Mouse (Mus musculus) adrenal gland, adult 8-10 months (tissue): ENCODE data around the gene Cdh11. TPM values are rescaled to one million over a fixed set of nuclear protein-coding genes. Genes with fewer than 3 reads are reported as not detected.

ENCODE experiments used
- DNase-seq: peaks from one replicate; pipeline ENCODE4 v3.0.0; 2022
- total RNA-seq, 4 experiments: library from RNA; stranded (reverse); gene quantifications; 2 replicates each; pipeline ENCODE4 v1.2.4; 2022

The Cdh11 gene
- 10 to 100 TPM; 14.6 to 16.8 (median 15.8) TPM for total RNA-seq

DNA sequence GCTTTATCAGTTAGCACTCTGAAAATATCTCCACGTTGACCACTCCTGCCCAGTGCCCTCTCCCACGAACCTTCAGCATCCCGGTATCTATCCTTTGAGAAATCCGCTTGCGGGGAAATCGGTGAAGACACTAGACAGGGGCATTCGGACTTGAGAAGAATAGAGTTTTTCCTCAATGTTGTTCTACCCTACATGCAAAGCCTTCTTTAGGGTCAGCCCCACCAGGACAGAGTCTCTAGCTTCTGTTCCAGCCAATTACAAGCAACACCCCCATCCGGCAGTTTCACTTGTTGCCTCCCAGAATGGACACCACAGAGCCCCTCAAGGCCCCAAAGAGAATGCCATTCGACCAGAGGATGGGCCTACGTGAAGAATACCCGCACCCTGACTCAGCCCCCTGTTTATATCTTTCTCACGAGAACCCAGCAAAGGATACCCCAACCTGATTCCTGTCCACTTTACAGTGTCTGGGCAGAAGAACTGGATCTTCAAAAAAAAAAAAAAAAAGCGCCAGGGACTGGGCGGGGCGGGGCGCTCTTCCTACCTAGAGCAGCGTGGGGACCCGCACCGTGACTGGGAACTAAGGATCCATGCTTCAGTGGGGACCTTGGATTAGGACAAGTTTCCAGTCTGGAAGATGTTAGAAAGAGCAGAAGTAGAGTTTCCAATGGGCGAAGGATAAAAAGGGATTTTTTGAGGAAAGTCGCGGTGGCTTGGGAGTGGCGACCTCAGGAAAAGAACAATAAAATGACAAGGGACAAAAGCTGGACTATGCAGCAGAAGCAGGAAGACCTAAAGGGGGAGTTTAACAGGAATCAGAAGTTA lies at the start of gene Cdh11:
TSS of gene Cdh11 (minus strand) at position 51 of the 825 bp plus-strand sequence.
- no peak for DNase-seq

GRCm38 (mm10) chr8:102813959-102814358 lies 28.5 kb upstream of the Cdh11 start:
- DNase-seq, result no peak

DNA sequence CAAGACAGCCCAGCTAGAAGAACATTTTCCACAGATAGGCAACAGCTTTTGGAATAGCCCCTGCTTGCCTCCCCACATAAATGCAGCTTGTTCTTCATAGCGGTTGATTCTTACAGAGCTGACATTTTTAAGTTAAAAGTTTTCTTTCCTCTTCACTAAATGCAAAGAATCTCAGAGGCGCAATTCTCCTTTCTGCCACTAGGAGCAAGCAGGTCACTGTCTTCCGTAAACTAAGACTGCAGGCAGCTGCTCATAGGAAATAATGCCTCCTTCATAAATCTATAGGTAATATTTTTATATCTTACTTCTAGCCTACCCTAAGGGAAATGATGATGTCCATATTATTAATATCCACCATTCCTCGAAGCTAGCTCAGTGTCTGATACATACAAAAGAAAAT lies 4.9 kb upstream of the Cdh11 start:
- no peak for DNase-seq

DNA sequence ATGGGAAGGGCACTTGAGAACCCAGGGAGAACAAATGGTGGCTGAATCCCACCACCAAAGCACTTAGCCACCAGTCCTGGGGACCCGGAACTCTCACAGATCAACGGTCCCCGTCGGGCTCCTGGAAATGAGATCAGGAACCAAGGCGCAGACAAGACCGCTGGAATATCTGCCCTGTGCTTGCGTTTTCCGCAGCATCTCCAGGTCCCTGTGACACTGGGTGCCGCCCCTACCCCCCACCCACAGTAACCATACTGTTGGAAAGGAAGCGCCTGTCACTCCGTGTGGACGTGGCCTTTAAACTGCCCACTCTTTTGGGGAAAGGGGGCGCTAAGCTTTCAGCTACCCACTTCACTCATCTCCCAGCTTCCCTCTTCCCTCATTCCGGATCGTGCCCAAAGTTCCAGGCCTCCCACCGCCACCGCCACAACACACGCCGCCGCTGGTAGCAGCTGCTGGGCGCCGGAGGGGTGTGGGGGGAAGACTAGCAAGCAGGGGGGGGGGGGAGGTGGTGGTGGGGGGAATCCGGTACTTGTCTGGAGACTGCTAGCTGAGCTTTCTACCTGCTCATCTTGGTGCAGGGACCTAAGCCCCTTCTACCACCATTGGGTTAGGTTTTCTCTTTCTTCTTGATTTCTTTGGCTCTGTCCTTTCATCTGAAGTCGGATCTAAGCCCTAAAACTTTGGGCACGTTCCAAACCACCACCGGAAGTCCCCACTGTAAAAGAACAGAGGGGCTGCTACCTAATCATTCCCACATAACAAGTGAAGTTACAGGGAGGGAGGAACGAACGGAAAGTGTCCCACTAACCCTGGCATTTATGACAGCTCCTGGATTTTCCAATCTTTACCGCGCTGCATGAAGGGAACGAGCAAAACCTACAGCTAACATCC lies 1.3 kb upstream of the Cdh11 start:
- no peak for DNase-seq

DNA sequence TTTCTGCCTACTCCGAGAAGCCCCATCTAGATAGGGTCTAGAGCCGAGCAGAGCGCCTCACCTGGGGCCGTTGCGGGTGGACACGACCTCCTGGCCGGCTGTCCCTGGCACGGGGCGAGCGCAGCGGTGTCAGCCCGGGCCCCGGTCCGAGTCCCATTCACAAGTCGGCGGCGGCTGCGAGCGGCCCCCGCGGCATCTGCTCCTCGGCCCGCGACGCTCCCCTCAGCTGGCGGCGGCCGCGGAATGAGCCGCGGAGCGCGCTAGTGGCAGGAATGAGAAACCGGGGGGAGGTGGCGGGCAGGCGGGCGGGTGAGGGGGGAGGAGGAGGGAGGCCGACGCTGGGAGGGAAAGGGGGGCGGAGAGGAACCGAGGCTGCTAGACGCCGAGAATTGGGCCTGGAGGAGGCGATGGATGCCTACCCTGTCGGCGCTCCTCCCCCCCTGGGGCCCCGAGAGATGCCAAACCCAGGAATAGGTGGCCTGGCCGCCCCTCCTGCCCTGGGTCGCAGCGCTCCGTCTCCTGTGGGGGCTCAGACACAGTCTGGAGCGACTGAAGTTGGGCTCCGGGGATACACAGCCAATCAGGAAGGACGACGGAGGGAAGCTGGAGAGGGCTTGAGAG lies 497 bp downstream of the Cdh11 start:
- DNase-seq, result peak; percentile 16

- DNase-seq, result peak; percentile 12
Measured at GRCm38 (mm10) chr8:102783821-102784591, 1.4 kb downstream of the Cdh11 start.

DNA sequence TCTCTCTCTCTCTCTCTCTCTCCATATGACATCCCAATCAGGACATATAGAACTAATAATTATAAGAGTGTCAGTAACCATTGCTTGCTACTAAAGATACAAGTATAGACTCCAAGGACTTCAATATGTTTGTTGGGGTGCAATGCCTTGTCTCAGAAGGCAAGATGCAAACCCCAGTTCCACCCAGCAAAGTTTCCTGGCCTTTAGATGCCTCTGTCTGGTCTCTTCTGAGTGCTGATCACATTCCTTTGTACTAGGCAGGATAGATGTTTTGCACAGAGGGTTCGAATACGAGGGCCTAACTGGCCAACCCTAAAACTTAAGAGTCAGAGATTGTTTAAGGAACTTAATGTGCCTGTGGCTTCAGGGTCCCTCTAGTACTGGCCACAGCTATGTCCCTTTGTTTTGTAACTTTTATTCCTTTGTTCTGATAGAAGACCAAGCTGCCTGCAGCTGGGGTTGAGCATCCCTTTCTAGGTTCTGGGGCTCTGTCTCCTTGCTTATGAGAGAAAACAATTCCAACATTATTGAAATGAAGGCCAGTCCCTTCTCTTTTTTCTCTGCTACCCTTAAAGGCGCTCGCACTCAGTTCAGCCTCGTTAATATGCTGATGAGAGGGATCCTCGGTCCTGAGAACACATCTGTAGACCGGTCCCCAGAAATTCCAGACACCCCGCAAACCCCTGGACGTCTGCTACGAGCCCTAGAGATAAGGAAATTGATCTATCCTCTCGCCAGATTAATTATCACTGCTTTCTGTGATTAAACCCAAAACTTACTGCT lies 2.5 kb downstream of the Cdh11 start:
- no peak for DNase-seq

DNA sequence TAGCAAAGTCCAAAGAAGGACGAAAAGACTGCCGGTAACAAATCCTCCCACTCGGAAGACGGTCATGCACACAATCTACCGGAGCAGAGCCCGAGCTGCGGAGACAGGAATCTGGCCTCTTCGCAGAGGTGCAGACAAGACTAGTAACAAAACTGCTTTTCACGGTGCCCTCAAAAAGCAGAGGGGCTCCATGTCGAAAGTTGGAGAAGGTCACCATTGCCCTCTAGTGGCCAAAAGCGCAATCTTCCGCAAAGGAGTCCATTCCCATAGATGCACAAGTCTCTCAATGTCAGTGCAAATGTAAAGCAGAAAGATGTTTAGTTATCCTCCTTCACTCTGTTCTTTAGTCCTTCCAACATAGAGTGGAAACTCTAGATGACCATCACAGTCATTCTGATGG lies 4.5 kb downstream of the Cdh11 start:
- peak; percentile 33 for DNase-seq

- DNase-seq, result no peak
Measured at GRCm38 (mm10) chr8:102774594-102774993, 10.8 kb downstream of the Cdh11 start.

DNA sequence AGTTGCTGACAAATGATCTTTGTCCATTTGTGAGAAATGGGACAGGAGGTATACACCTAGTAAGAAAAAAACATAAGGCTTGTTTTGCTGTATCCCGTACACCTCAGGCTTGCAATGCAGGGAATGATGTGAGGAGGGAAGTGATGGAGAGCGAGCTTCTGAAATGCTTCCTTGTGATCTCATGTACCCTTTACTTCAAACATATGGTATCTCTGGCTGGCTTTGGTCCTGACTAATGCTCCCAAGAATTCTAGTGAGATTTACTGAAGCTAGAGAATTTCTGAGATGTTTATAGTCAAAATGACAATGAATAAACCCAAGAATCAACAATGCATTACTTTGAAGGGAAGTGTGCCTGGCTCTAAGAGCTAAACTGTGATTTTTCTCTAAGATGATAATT lies 14.0 kb downstream of the Cdh11 start:
- no peak for DNase-seq

DNA sequence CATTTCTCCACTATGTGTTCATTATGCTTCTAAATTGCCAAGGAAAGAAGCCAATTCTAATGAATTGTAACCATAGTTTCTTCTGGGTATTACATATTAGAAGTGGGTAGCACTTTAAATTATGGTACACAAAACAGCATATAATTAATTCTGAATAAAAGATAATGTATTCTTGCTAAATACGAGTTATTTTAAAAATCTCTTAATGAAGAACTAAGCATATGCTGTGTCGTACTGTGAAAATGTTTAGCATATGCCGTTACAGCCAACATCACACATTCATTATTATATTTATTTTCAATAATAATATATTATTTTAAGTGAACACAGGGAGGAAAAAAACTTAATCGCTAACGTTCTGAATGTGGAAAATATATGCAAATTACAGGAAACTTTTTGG lies 31.6 kb downstream of the Cdh11 start:
- DNase-seq, result no peak

DNA sequence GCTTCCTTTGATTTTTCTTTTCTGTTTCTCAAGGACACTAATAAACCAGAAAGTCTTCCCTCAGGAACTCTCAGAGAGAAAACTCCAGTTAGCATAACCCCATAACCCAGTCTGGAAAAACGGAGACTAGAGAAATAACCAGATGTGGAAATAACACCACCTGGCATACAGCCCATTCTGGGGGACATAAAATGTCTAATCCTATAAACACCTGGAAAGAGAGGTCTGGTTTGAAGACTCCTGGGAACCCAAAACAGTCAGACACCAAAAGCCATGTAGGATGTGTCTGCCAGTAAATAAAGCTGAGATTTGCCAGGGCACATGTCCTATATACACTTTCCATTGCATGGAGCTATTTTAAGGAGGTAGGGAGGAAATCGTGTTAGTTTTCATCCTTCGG lies 42.5 kb downstream of the Cdh11 start:
- no peak for DNase-seq

GRCm38 (mm10) chr8:102742008-102742591 lies 43.3 kb downstream of the Cdh11 start:
- no peak for DNase-seq

- no peak for DNase-seq
Measured at GRCm38 (mm10) chr8:102740963-102741362, 44.5 kb downstream of the Cdh11 start.

DNA sequence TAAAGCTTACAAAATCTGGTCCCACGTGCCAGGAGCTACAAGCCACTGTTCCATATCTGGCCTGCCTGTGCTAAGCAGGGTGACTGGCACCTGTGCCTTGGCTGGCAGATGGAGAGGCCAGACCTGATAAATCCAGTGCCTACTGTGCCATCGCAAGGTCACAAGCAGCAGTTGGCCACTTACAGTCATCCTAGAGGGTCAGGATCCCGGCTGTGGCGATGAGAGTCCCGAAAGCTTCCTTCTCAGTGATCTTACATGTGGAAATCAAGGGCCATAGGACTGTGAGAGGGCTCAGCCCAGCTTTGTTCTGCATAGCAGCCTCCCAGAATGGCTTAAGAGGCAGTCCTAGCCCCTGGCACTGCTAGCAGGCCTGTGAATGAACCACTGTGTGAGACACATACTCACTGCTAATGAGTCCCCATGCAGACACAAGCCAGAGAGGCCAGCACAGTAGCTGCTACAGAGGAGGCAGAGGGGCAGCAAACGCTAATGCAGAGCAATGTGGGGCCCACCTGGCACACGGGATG lies 46.4 kb downstream of the Cdh11 start:
- no peak for DNase-seq

GRCm38 (mm10) chr8:102738395-102738794 lies 47.0 kb downstream of the Cdh11 start:
- no peak for DNase-seq

GRCm38 (mm10) chr8:102734419-102734818 lies 51.0 kb downstream of the Cdh11 start:
- no peak for DNase-seq

DNA sequence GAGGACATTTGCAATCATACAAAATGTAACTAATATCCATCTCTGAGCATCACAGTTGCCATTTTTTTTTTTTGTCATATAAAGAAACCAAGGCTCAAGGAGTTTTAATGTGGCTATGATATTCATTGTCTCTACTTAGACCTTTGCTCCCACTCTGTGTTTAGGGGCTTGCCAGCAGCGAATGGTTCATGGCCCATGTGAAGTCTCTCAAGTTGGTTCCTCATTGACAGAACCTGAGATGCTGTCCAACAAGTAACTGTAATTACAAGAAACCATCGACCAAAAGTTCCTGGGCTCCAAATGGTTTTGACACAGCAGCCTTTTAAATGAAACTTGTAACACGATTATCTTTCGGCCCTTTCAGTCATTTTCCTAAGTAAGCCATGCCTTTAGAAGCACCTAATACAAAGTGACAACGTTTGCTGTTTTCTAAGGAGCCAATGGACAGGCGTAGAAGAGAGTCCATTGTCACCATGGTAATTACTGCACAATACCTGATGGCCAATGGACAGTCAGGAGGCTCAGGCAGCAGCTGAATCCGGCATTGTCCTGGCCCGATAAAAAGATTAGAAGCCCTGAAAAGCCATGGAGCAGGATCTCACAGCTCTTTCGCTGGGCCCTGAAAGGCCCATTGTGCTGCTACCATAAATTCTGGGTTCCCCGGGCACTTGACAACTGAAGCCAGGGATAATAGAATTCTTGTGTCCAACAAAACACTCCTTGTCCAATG lies 59.1 kb downstream of the Cdh11 start:
- no peak for DNase-seq

DNA sequence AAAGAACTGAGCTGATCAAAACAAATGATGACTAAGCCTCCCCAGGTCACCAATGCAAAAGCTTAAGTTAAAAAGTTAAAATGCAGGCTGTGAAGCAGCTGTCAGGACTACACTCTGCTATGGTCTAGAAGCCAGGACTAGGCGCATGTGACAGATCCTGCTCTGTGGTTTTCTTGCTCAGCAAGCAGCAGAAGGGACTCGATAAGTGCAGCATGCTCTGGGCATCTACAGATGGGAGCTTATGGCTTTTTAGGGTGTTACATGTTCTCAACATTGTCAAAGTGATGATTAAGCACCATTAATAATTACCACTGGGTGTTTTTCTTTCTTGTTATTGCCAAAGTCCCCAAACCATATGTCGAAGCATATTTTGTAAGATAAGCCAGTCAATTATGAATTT lies 59.9 kb downstream of the Cdh11 start:
- no peak for DNase-seq

DNA sequence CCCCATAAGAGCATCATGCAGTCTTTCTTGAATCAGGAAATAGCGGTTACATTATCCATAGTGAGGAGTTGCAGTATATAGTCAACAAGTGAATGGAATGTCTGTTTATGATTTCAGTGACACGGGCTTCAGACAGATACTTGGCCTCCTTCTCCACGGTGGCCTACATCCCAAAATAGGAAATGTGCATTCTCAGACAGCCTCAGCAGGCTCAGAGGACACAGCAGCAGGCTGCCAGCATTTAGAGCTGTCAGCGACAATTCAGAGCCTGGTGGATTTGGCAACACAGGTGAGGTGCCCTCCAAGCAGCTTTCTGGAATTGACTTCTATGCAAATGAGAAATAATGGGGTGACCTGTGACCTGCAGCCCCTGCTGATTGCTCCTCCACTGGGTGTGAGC lies 69.5 kb downstream of the Cdh11 start:
- no peak for DNase-seq
